Mouse (Mus musculus) heart, embryonic 14.5 days (tissue): Measurements from ENCODE around the gene Cald1. TPM values are rescaled to one million over a fixed set of nuclear protein-coding genes. Genes with fewer than 3 reads are reported as not detected.
A peak's percentile ranks its signal among the peaks of the same experiment; 100 is the strongest.

Experiments used
- ATAC-seq: fragments of 200-750 bp; cut with Nextera tagmentation; 2 replicates; pipeline ENCODE4 v1.8.0; 2017; ENCODE audit warnings: low read depth, moderate TSS enrichment; ENCODE audit not compliant: insufficient number of reproducible peaks, insufficient read depth, low FRiP score
- H3K27ac ChIP-seq, 2 experiments: fragments of 200-500 bp in 1 of 2; fragments of 300-500 bp in 1 of 2; sonication (generic) in 1 of 2; replicated peaks in 1 of 2; 2 replicates each; pipeline ENCODE4 v1.5.1; 2012 to 2014; ENCODE audit warnings: low read depth in 2 of 2, low read length in 2 of 2, control low read depth in 1 of 2, mild to moderate bottlenecking in 1 of 2, mixed read lengths in 1 of 2; ENCODE audit not compliant: control insufficient read depth in 1 of 2, insufficient read depth in 1 of 2
- H3K27me3 ChIP-seq: fragments of 300-500 bp; sonication (generic); 2 replicates; pipeline ENCODE4 v1.6.1; 2014; ENCODE audit warnings: mild to moderate bottlenecking, low read length, control low read depth; ENCODE audit not compliant: control insufficient read depth, insufficient read depth
- H3K36me3 ChIP-seq: fragments of 300-500 bp; sonication (generic); 2 replicates; pipeline ENCODE4 v1.6.1; 2014; ENCODE audit warnings: mild to moderate bottlenecking, control low read depth, low read length, mixed read lengths; ENCODE audit not compliant: control insufficient read depth, insufficient read depth
- H3K4me1 ChIP-seq, 2 experiments: fragments of 200-500 bp in 1 of 2; fragments of 300-500 bp in 1 of 2; sonication (generic) in 1 of 2; 2 replicates each; pipeline ENCODE4 v1.6.1; 2012 to 2014; ENCODE audit warnings: low read length in 2 of 2, control low read depth in 1 of 2, mixed read lengths in 1 of 2; ENCODE audit not compliant: control insufficient read depth in 2 of 2, insufficient read depth in 2 of 2
- H3K4me2 ChIP-seq: fragments of 300-500 bp; sonication (generic); 2 replicates; pipeline ENCODE4 v1.6.1; 2014; ENCODE audit warnings: mild to moderate bottlenecking, low read length
- H3K4me3 ChIP-seq, 2 experiments: fragments of 200-500 bp in 1 of 2; fragments of 300-500 bp in 1 of 2; sonication (generic) in 1 of 2; 2 replicates each; pipeline ENCODE4 v1.5.1; 2012 to 2014; ENCODE audit warnings: low read length in 2 of 2, mild to moderate bottlenecking in 2 of 2, control low read depth in 1 of 2, low read depth in 1 of 2, moderate library complexity in 1 of 2; ENCODE audit not compliant: control insufficient read depth in 1 of 2, insufficient read depth in 1 of 2
- H3K9ac ChIP-seq: fragments of 300-500 bp; sonication (generic); 2 replicates; pipeline ENCODE4 v1.6.1; 2014; ENCODE audit warnings: mild to moderate bottlenecking, low read length
- H3K9me3 ChIP-seq: fragments of 300-500 bp; sonication (generic); 2 replicates; pipeline ENCODE4 v1.6.1; 2016; ENCODE audit warnings: low read length, control low read depth; ENCODE audit not compliant: control insufficient read depth
- WGBS: fragments of 180-500 bp; shearing (Covaris S2); extraction: QIAGEN DNeasy Blood & Tissue Kit; methylation state at CpG from one replicate; pipeline ENCODE4 v1.1.7; 2014; 5-methylcytosine and 5-hydroxymethylcytosine counted together
- polyA plus RNA-seq: library from polyadenylated mRNA; unstranded; fragments of >200 nt; fragmentation: Nextera tagmentation; extraction: Ambion mirVana; gene quantifications from 2 replicates; pipeline ENCODE4 v1.2.1, GENCODE M21; 2014

The Cald1 gene
- polyA plus RNA-seq, 1 experiment from 2014 or later = 122 TPM

DNA sequence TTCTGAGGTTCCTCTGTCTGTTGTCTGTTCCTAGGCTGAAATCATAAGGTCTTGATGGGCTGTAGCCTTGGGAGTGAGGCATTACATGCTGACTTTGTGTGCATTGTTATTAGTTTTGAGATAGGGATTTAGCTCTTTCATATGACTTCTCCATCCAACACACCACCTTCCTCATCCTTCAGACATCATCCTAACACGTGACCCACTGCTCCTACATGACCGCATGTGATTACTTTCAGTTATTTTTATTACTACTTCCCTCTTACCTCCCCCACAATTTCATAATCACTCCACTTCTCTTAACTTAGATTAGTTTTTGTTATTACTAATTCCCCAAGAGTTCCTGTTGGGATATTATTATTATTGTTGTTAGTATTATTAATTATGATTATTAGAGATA is 21.2 kb downstream of the Cald1 start:
- Histone ChIP-seq H3K9me3 (no peaks in the 10 kb centered on the region), H3K4me2 (no peak overlapping the region), H3K9ac (no peak overlapping the region), H3K27me3 (no peaks in the 10 kb centered on the region), H3K4me1 (peaks cover 5 to 17% of the 10 kb centered on the region in 2 experiments), H3K4me3 (no peak overlapping the region), H3K36me3 (no peaks in the 10 kb centered on the region), H3K27ac (peak overlapping the region in 1 of 2 experiments; percentile 53; a peak in 2 of 4 replicates)
- ATAC-seq = no peak
- 74% methylated on average over 2 of the region's 2 CpGs for WGBS

DNA sequence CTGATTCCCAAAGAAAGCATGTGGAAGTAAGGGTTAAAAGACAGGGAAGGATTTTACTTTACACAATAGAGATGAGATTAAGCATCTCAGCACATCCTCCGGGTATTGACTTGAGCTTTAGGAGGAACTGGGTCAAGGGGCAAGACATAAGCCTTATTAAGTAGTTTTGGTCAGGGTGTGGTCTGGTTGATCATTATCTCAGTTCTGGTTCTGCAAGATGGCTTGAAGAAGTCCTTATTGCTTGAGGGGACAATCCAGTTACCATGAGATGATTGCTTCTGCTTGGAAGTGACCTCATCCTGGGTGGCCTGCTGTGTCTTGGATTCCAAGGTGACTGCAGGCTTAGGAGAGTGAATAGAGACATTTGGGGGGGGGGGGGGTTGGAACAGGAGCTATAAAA is 21.9 kb downstream of the Cald1 start:
- Histone ChIP-seq H3K36me3 (no peaks in the 10 kb centered on the region), H3K4me2 (no peak overlapping the region), H3K4me1 (peaks cover 5 to 17% of the 10 kb centered on the region in 2 experiments), H3K27me3 (no peaks in the 10 kb centered on the region), H3K9ac (no peak overlapping the region), H3K9me3 (no peaks in the 10 kb centered on the region), H3K27ac (no peak overlapping the region), H3K4me3 (no peak overlapping the region)
- no peak for ATAC-seq
- WGBS = 53% methylated on average over 1 of the region's 1 CpGs

DNA sequence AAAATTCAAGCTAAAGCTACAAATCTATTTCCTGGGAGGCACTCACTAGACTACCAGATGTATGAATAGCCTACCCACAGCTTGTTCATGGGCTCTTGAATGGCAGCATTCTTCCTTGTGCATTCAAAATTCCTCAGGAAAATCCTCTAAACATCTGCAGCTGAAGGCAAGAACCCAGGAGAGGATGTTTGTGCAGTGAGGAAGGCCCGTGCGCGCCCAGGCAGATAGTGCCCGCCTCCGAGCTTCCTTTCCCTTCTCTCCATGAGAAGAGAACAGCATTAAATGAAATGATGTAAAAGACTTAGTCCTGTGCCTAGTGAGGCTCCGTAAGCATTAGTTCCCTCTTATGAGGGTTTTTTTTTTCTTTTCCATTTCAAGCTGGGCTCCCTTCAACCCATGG is 24.6 kb downstream of the Cald1 start:
- Histone ChIP-seq H3K9me3 (no peaks in the 10 kb centered on the region), H3K4me2 (peak overlapping the region; percentile 0; the same call in 1 of the 2 replicates), H3K4me1 (peaks cover 8 to 24% of the 10 kb centered on the region in 2 experiments), H3K36me3 (no peaks in the 10 kb centered on the region), H3K4me3 (no peak overlapping the region), H3K27me3 (no peaks in the 10 kb centered on the region), H3K27ac (peak overlapping the region; percentile 75 to 76), H3K9ac (no peak overlapping the region)
- ATAC-seq = no peak
- 60% methylated on average over 6 of the region's 6 CpGs for WGBS

DNA sequence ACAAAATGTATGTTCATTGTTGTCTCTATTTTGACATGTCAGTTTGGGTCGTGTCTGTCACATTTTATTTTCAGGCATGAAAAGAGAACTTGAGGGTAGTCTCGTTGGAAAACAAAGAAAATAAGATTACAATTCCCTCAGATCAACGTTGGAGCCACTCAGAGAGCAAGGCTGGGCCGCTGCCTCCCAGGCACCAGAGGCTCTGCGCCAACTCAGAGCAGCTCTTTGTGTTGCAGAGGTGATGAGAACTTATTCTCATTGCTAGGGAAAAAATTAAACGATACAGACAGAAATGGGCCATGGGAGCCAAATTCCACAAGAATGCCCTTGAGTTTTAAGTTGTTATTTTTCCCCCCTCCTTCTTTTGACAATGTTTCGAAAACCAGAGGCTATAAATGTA is 25.0 kb downstream of the Cald1 start:
- WGBS = 42% methylated on average over 7 of the region's 7 CpGs
- Histone ChIP-seq H3K4me3 (no peak overlapping the region), H3K9ac (no peak overlapping the region), H3K4me2 (0 out of 2 replicates have a peak overlapping the region, but pooled peaks have one; percentile 0), H3K9me3 (no peaks in the 10 kb centered on the region), H3K27me3 (no peaks in the 10 kb centered on the region), H3K4me1 (peaks cover 8 to 24% of the 10 kb centered on the region in 2 experiments), H3K27ac (peak overlapping the region; percentile 45 to 76), H3K36me3 (no peaks in the 10 kb centered on the region)
- ATAC-seq = no peak

DNA sequence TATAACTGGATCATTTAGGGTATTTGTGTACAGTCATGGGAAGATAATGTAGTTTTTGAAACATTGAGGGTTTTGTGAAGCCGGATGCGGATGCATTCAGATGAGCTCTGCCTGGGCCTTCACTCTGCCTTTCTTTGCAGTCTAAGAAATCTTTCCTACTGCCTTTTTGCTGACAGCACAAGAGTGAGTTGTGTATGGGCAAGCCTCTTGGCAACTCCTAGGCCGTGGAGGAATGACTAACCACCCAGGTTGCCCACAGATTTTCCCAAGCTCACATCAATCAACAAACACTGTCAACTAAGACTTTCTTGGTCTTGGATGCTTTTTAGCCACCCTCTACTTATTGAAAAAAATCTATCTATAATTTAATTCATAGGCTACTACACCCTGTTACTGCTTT is 26.2 kb downstream of the Cald1 start:
- Histone ChIP-seq H3K36me3 (no peaks in the 10 kb centered on the region), H3K4me2 (no peak overlapping the region), H3K27ac (no peak overlapping the region), H3K27me3 (no peaks in the 10 kb centered on the region), H3K9ac (no peak overlapping the region), H3K4me1 (peaks cover 8 to 22% of the 10 kb centered on the region in 2 experiments), H3K4me3 (no peak overlapping the region), H3K9me3 (no peaks in the 10 kb centered on the region)
- no peak for ATAC-seq
- WGBS = 87% methylated on average over 3 of the region's 3 CpGs

DNA sequence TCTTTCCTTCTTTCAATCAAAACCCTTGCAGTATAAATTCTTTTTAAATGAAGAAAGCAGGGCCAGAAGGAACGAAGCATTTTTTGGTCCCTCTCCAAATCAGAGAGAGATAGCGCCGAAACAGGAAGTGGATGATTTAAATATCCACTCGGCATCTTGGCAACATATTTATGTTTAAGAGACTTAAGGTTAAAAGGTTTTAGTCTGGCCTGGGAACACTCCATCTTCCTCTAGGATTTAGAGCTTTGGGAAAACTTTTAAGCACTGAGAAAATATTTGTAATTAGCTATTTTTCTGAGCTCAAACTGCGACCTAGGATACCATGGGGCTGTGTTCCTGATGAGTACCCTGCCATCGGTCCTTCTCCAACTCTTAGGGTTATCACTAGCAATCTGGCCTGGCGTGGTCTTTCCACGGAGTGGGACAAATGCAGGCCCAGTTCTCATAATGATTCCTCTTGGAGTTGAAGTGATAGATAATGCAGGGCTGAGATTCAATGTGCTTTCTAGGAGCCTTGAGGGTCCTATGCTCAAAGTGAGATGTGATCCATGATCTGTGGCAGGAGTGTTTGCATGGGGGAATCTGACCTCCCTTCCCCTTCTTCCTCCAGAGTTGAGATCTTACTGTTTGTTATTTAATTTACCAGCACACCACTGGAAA is 28.4 kb downstream of the Cald1 start:
- Histone ChIP-seq H3K36me3 (no peaks in the 10 kb centered on the region), H3K9me3 (no peaks in the 10 kb centered on the region), H3K4me2 (no peak overlapping the region), H3K27ac (peak overlapping the region in 1 of 2 experiments; percentile 51; a peak in 2 of 4 replicates), H3K9ac (no peak overlapping the region), H3K4me3 (no peak overlapping the region), H3K27me3 (no peaks in the 10 kb centered on the region), H3K4me1 (peaks cover 8 to 22% of the 10 kb centered on the region in 2 experiments)
- ATAC-seq = no peak
- 45% methylated on average over 8 of the region's 8 CpGs for WGBS

DNA sequence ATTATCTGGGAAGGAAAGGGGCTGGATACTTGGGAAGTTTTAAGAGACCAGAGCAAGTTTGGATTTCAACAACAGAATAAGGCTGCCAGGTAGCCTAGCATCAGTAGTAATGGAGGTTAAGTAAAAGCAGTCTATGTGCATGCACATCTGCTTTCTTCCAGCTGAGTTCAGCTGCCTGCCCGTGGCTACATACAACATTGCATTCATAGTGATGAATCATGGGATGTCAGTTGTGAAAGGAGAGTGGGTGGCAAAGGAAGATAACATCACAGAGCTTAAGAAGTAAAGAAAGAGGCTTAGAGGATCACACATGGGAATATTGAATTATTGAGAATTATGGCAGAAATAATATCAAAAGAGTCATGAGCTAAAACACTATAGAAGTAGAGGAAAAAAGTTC is 29.8 kb downstream of the Cald1 start:
- Histone ChIP-seq H3K9ac (no peak overlapping the region), H3K9me3 (no peaks in the 10 kb centered on the region), H3K4me1 (peaks cover 6 to 18% of the 10 kb centered on the region in 2 experiments; a peak in 2 of 4 replicates), H3K27me3 (no peaks in the 10 kb centered on the region), H3K4me2 (no peak overlapping the region), H3K27ac (no peak overlapping the region), H3K4me3 (no peak overlapping the region), H3K36me3 (no peaks in the 10 kb centered on the region)
- no peak for ATAC-seq
- WGBS = 50% methylated on average over 1 of the region's 1 CpGs

DNA sequence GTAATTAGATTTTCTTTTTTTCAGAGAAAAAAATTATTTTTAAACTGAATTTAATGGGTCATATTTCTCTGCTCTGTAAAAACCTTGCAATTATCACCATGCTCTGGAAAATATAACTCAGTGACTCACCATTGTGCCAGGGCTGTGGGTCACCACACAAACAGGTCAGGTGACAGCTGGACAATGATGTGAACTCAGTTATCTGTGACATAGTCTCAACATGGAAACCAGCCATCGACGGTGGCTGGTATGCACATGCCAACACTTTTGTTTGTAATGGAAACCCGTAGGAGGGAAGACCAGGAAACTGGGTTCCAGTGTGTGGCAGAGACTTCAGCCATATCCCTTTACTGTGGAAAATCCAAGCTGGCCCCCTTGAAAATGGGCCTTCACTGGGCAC is 35.5 kb downstream of the Cald1 start:
- WGBS = 13% methylated on average over 3 of the region's 3 CpGs
- Histone ChIP-seq H3K27ac (peak overlapping the region; percentile 10 to 29; a peak in 2 of 4 replicates), H3K4me3 (no peak overlapping the region), H3K36me3 (0 out of 2 replicates have a peak, but pooled peaks cover 3% of the 10 kb centered on the region), H3K4me2 (no peak overlapping the region), H3K27me3 (no peaks in the 10 kb centered on the region), H3K4me1 (peaks cover 13 to 29% of the 10 kb centered on the region in 2 experiments), H3K9ac (no peak overlapping the region), H3K9me3 (no peaks in the 10 kb centered on the region)
- ATAC-seq = peak; percentile 56; the same call in 1 of the 2 replicates
